Mouse (Mus musculus) hindbrain, embryonic 12.5 days (tissue): ENCODE data around the gene Calhm1. TPM values are rescaled to one million over a fixed set of nuclear protein-coding genes. Genes with fewer than 3 reads are reported as not detected.
A peak's percentile ranks its signal among the peaks of the same experiment; 100 is the strongest.

ENCODE experiments used
- ATAC-seq: fragments of 200-750 bp; cut with Nextera tagmentation; 2 replicates; pipeline ENCODE4 v1.8.0; 2017; ENCODE audit warnings: moderate TSS enrichment; ENCODE audit not compliant: low FRiP score
- H3K27ac ChIP-seq: fragments of 300-500 bp; sonication (generic); 2 replicates; pipeline ENCODE4 v1.5.1; 2016; ENCODE audit warnings: mild to moderate bottlenecking
- H3K27me3 ChIP-seq: fragments of 300-500 bp; sonication (generic); 2 replicates; pipeline ENCODE4 v1.6.1; 2016; ENCODE audit warnings: mild to moderate bottlenecking
- H3K36me3 ChIP-seq: fragments of 300-500 bp; sonication (generic); 2 replicates; pipeline ENCODE4 v1.6.1; 2016; ENCODE audit warnings: mild to moderate bottlenecking
- H3K4me1 ChIP-seq: fragments of 300-500 bp; sonication (generic); 2 replicates; pipeline ENCODE4 v1.6.1; 2016
- H3K4me2 ChIP-seq: fragments of 300-500 bp; sonication (generic); replicated peaks from 2 replicates; pipeline ENCODE4 v1.6.1; 2016; ENCODE audit warnings: mild to moderate bottlenecking
- H3K4me3 ChIP-seq: fragments of 300-500 bp; sonication (generic); 2 replicates; pipeline ENCODE4 v1.5.1; 2016; ENCODE audit warnings: mild to moderate bottlenecking
- H3K9ac ChIP-seq: fragments of 300-500 bp; sonication (generic); 2 replicates; pipeline ENCODE4 v1.6.1; 2016; ENCODE audit warnings: mild to moderate bottlenecking, moderate library complexity
- H3K9me3 ChIP-seq: fragments of 300-500 bp; sonication (generic); replicated peaks from 2 replicates; pipeline ENCODE4 v1.6.1; 2016; ENCODE audit warnings: mild to moderate bottlenecking
- WGBS: fragments of 180-500 bp; shearing (Covaris S2); methylation state at CpG from one replicate; pipeline ENCODE4 v1.1.7; 2016; 5-methylcytosine and 5-hydroxymethylcytosine counted together
- polyA plus RNA-seq: library from polyadenylated mRNA; unstranded; fragments of >200 nt; fragmentation: Nextera tagmentation; extraction: Ambion mirVana; gene quantifications from 2 replicates; pipeline ENCODE4 v1.2.1, GENCODE M21; 2016

Calhm1 gene
- polyA plus RNA-seq, 1 experiment from 2014 or later, result not detected

DNA sequence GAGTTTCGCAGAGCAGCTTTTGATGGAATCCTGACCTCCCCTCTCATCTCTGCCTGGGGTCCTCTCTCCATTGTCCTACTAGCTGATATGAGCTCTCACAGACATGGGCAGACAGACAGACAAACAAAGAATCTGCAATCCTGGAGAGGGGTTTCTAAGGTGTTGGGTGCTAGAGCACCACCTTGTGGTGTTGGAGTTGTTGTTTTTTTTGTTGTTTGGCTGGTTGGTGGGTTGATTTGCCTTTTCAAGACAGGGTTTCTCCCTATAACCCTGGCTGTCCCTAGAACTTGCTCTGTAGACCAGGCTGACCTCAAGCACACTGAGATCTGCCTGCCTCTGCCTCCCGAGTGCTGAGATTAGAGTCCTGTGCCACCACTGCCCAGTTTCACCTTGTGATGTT lies 31.4 kb upstream of the Calhm1 start:
- 71% methylated on average over 2 of the region's 2 CpGs for WGBS
- Histone ChIP-seq H3K4me2 (no peak overlapping the region), H3K4me3 (no peak overlapping the region), H3K27me3 (peaks cover 32% of the 10 kb centered on the region), H3K9me3 (no peaks in the 10 kb centered on the region), H3K4me1 (peaks cover 10% of the 10 kb centered on the region), H3K27ac (no peak overlapping the region), H3K9ac (no peak overlapping the region), H3K36me3 (no peaks in the 10 kb centered on the region)
- no peak for ATAC-seq

GRCm38 (mm10) chr19:47174515-47174914 lies 30.5 kb upstream of the Calhm1 start:
- H3K27ac ChIP-seq, result no peak overlapping the region
- no peaks in the 10 kb centered on the region for H3K9me3 ChIP-seq
- peaks cover 3% of the 10 kb centered on the region for H3K4me1 ChIP-seq
- peaks cover 22% of the 10 kb centered on the region for H3K27me3 ChIP-seq
- ATAC-seq, result no peak
- no peak overlapping the region for H3K9ac ChIP-seq
- H3K4me2 ChIP-seq, result no peak overlapping the region
- WGBS, result 62% methylated on average over 3 of the region's 3 CpGs
- no peaks in the 10 kb centered on the region for H3K36me3 ChIP-seq
- H3K4me3 ChIP-seq, result no peak overlapping the region

DNA sequence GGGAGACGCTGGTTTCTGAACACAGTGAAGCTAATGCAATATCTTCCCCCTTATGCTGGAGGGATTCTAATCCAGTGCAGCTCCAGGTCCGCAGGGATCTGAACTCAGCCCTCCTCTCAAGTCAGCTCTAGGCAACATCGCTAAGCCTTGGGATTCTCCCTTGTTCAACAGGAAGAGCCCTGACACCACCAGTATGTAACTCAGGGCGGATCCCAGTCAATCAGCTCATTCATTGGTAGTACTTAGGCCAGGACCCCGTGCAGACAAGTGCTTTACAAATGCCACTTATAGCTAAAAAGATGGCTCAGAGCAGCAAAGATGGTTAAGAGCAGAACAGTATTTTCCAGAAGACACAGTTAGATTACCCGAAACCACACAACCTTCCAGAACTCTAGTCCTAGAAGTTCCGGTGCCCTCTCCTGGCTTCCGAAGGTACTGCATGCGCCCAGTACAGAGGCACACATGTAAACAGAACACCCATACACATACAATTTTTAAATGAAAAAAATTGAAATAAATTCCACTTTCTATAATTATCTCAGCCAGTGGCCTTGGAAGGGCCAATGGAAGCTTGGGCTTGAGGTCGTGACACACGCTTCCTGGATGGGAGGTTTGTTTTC lies 24.8 kb upstream of the Calhm1 start:
- no peak overlapping the region for H3K27ac ChIP-seq
- ATAC-seq, result no peak
- H3K4me3 ChIP-seq, result no peak overlapping the region
- WGBS, result 22% methylated on average over 11 of the region's 11 CpGs
- 0 out of 2 replicates have a peak, but pooled peaks cover 4% of the 10 kb centered on the region for H3K27me3 ChIP-seq
- peak overlapping the region; percentile 37; the same call in 1 of the 2 replicates for H3K4me2 ChIP-seq
- 0 out of 2 replicates have a peak, but pooled peaks cover 2% of the 10 kb centered on the region for H3K4me1 ChIP-seq
- H3K9ac ChIP-seq, result no peak overlapping the region
- no peaks in the 10 kb centered on the region for H3K9me3 ChIP-seq
- no peaks in the 10 kb centered on the region for H3K36me3 ChIP-seq

- no peaks in the 10 kb centered on the region for H3K36me3 ChIP-seq
- no peak for ATAC-seq
- H3K9ac ChIP-seq, result no peak overlapping the region
- H3K4me3 ChIP-seq, result no peak overlapping the region
- no peak overlapping the region for H3K27ac ChIP-seq
- no peaks in the 10 kb centered on the region for H3K9me3 ChIP-seq
- 0 out of 2 replicates have a peak, but pooled peaks cover 2% of the 10 kb centered on the region for H3K27me3 ChIP-seq
- 11% methylated on average over 13 of the region's 13 CpGs for WGBS
- H3K4me2 ChIP-seq, result peak overlapping the region; percentile 37
- H3K4me1 ChIP-seq, result 0 out of 2 replicates have a peak, but pooled peaks cover 2% of the 10 kb centered on the region
Measured at GRCm38 (mm10) chr19:47168223-47168622, 24.2 kb upstream of the Calhm1 start.

GRCm38 (mm10) chr19:47167617-47168214 lies 23.7 kb upstream of the Calhm1 start:
- Histone ChIP-seq H3K36me3 (no peaks in the 10 kb centered on the region), H3K9ac (no peak overlapping the region), H3K9me3 (no peaks in the 10 kb centered on the region), H3K4me3 (no peak overlapping the region), H3K27ac (no peak overlapping the region), H3K4me2 (no peak overlapping the region), H3K4me1 (0 out of 2 replicates have a peak, but pooled peaks cover 2% of the 10 kb centered on the region), H3K27me3 (no peaks in the 10 kb centered on the region)
- WGBS, result 60% methylated on average over 7 of the region's 7 CpGs
- no peak for ATAC-seq

DNA sequence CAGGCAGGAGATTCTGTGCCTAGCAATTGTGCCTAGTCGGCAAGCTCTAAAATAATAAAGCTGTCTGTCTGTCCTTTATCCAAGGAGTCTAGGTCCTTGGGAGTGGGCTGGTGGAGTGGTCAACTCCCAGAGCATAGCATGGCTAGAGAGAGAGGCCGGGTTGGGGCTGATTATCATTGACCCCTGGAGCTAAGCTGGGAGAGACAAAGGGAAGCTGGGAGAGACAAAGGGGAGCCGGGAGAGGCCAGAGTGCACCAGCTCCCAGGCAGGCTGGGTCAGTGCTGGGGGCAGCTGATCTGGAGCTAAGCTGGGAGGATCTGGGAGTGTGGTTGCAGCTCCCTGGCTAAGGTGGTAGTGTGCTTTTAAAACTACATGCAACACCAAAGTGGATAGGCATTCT lies 22.7 kb upstream of the Calhm1 start:
- Histone ChIP-seq H3K27ac (no peak overlapping the region), H3K4me1 (0 out of 2 replicates have a peak, but pooled peaks cover 2% of the 10 kb centered on the region), H3K4me3 (no peak overlapping the region), H3K9ac (no peak overlapping the region), H3K36me3 (no peaks in the 10 kb centered on the region), H3K27me3 (no peaks in the 10 kb centered on the region), H3K4me2 (no peak overlapping the region), H3K9me3 (no peaks in the 10 kb centered on the region)
- ATAC-seq, result no peak
- WGBS, result 23% methylated on average over 3 of the region's 3 CpGs

DNA sequence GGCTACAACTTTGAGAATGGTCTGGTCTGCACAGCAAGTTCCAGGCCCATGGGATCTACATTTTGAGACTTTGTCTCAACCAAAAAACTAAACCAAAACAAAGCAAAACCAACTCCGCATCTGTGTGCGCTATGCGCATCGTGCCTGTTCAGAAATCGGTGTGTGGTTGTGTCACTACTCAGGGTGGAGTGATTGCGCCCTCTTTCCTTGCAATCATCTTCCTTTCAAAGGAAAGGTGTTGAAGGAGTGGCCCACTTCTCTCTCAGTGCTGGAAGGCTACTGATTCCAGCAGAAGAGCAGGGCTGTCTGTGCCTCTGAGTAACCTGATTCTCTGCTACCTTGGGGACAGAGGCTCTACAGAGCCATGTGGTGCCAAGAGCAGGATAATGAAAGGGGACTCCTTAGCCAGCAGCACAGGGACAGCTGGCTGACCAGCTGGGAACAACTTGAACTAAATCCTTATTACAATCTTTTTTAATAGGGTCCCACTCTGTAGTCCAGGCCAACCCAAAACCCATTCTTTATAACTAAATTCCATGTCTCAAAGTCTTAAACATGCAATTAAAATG lies 19.2 kb upstream of the Calhm1 start:
- no peak overlapping the region for H3K27ac ChIP-seq
- ATAC-seq, result no peak
- H3K9ac ChIP-seq, result no peak overlapping the region
- H3K27me3 ChIP-seq, result no peaks in the 10 kb centered on the region
- WGBS, result 92% methylated on average over 6 of the region's 6 CpGs
- H3K4me3 ChIP-seq, result no peak overlapping the region
- no peak overlapping the region for H3K4me2 ChIP-seq
- no peaks in the 10 kb centered on the region for H3K4me1 ChIP-seq
- H3K9me3 ChIP-seq, result no peaks in the 10 kb centered on the region
- no peaks in the 10 kb centered on the region for H3K36me3 ChIP-seq

- no peaks in the 10 kb centered on the region for H3K36me3 ChIP-seq
- WGBS, result 68% methylated on average over 4 of the region's 4 CpGs
- no peak for ATAC-seq
Measured at GRCm38 (mm10) chr19:47161669-47162068, 17.6 kb upstream of the Calhm1 start.

DNA sequence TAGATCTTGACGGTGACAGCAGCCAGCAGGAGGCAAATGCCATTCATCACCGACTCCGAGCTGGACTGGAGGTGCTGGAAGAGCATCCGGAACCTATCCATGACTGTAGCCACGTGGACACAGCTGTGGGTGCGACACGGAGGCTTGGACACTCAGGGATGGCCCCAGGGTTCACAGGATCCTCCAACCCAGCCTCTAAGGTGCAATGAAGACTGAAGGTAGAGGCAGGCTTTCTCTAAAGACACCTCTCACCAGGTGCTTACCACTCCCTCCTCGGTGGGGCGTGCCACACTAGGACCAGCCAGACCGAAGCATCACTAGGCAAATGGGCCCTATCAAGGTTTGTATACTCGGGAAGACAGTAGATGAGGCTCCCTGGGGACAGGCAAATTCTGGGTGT lies 13.6 kb upstream of the Calhm1 start, which contains the start of gene Calhm3:
TSS of gene Calhm3 (minus strand) at position 101 of the 400 bp plus-strand sequence.
- no peak for ATAC-seq
- peaks cover 4% of the 10 kb centered on the region; the same call in 1 of the 2 replicates for H3K27me3 ChIP-seq
- H3K36me3 ChIP-seq, result no peaks in the 10 kb centered on the region
- no peak within 1 kb of the TSS for H3K9ac ChIP-seq
- H3K9me3 ChIP-seq, result no peaks in the 10 kb centered on the region
- no peak within 1 kb of the TSS for H3K27ac ChIP-seq
- H3K4me1 ChIP-seq, result no peaks in the 10 kb centered on the region
- H3K4me2 ChIP-seq, result no peak within 1 kb of the TSS
- no peak within 1 kb of the TSS for H3K4me3 ChIP-seq
- WGBS, result 79% methylated on average over 11 of the region's 11 CpGs

More at GRCm38 (mm10) chr19:47161669-47162068, 17.6 kb upstream of the Calhm1 start:
- Histone ChIP-seq H3K27me3 (no peaks in the 10 kb centered on the region), H3K27ac (no peak overlapping the region), H3K4me3 (no peak overlapping the region), H3K9me3 (no peaks in the 10 kb centered on the region), H3K9ac (no peak overlapping the region), H3K4me1 (no peaks in the 10 kb centered on the region), H3K4me2 (no peak overlapping the region)

- Histone ChIP-seq H3K9ac (no peak overlapping the region), H3K4me3 (no peak overlapping the region), H3K36me3 (no peaks in the 10 kb centered on the region), H3K4me2 (no peak overlapping the region), H3K27ac (no peak overlapping the region), H3K27me3 (peaks cover 20% of the 10 kb centered on the region; the same call in 1 of the 2 replicates), H3K9me3 (no peaks in the 10 kb centered on the region), H3K4me1 (0 out of 2 replicates have a peak, but pooled peaks cover 4% of the 10 kb centered on the region)
- no peak for ATAC-seq
- 84% methylated on average over 7 of the region's 7 CpGs for WGBS
Measured at GRCm38 (mm10) chr19:47153767-47154166, 9.7 kb upstream of the Calhm1 start.

DNA sequence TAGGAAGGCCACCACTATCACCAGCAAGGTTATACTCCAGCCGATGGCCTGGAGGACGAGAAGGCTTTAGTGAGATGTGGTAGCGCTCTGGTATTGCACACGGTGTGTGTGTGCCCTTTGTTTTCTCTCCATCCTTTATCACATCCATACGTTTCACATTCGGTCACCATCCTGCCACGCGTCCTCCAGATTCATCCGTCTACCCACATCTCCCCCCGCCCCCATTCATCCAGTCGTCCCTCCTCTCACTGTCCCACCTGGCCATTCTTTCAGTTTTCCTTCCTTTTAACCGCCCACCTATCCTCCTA lies 8.0 kb upstream of the Calhm1 start:
- Histone ChIP-seq H3K9ac (no peak overlapping the region), H3K36me3 (no peaks in the 10 kb centered on the region), H3K27ac (no peak overlapping the region), H3K4me3 (peak overlapping the region; percentile 28; the same call in 1 of the 2 replicates), H3K4me1 (0 out of 2 replicates have a peak, but pooled peaks cover 4% of the 10 kb centered on the region), H3K27me3 (peaks cover 20% of the 10 kb centered on the region; the same call in 1 of the 2 replicates), H3K9me3 (no peaks in the 10 kb centered on the region), H3K4me2 (peak overlapping the region; percentile 53)
- ATAC-seq, result no peak
- WGBS, result 63% methylated on average over 12 of the region's 12 CpGs

DNA sequence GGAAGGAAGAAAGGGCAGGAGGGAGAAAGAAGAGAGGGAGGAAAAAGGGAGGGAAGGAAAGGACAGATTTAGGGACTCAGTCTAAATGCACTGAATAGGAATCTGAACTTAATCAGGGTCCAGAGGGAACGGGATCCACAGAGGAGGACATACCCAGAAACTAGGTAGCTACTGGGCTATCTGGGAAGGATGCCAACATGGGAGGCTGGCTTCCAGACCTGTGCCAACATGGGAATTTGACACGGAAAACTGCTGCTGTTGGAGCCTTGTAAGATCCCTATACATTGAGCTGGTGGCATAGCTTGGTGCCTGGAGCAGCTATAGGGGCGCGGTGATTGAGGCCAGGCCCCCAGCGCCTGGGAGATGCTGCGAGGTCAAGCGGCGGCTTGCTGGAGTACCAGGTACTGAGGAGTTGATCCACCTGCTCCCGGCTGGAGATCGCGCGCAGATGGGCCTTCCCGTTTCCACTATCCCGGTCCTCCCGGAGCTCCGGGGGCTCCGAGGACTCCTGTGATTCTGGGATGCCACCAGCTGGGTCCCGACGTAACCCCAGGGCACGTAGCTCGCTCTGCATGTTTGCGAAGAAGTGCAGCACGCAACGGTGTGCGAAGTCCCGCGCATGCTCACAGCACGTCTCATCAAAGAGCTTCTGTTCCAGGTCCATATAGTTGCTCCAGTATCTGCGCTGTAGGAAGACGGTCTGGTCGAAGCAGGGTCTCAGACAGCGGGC lies 7.4 kb upstream of the Calhm1 start:
- peak overlapping the region; percentile 28 for H3K4me3 ChIP-seq
- H3K27ac ChIP-seq, result no peak overlapping the region
- no peaks in the 10 kb centered on the region for H3K9me3 ChIP-seq
- no peak for ATAC-seq
- H3K9ac ChIP-seq, result peak overlapping the region; percentile 46; the same call in 1 of the 2 replicates
- H3K4me1 ChIP-seq, result 0 out of 2 replicates have a peak, but pooled peaks cover 4% of the 10 kb centered on the region
- no peaks in the 10 kb centered on the region for H3K36me3 ChIP-seq
- peak overlapping the region; percentile 53 for H3K4me2 ChIP-seq
- H3K27me3 ChIP-seq, result peaks cover 20% of the 10 kb centered on the region; the same call in 1 of the 2 replicates
- 28% methylated on average over 32 of the region's 32 CpGs for WGBS
